In genomic region chr6:23491804-23492203, GRCm38 (mm10) we compare ENCODE assay signal across 8 mouse cellular contexts.
A peak's percentile ranks its signal among the peaks of the same experiment; 100 is the strongest.
DNase-seq lines count a peak whose midpoint lies in the region; ATAC-seq and TF ChIP-seq lines count a peak whose summit lies in the region.

No protein-coding gene starts in this region.

- H3K27me3 ChIP-seq in kidney, adult 2 months (replicated peaks; ENCODE audit: control insufficient read depth, insufficient read depth, low read length) = no peaks in the 10 kb centered on the region
- H3K27me3 ChIP-seq in forebrain, embryonic 14.5 days (replicated peaks; ENCODE audit: control insufficient read depth, insufficient read depth, low read length) = no peaks in the 10 kb centered on the region

- no peak for TF ChIP-seq POLR2A in kidney, adult 2 months (IDR thresholded peaks at IDR 0.05; ENCODE audit: low read depth, low read length)

- DNase-seq in kidney, adult 2 months = peak; percentile 23
- DNase-seq in kidney, adult 11 months = no peak
- peak; percentile 91 for DNase-seq in brain, adult 2 months (ENCODE audit: low read depth, low spot score)
- peak; percentile 80 for DNase-seq in forebrain, embryonic 14.5 days (ENCODE audit: low spot score)
- peak; percentile 4 to 35 for DNase-seq in left cerebral cortex, adult 9 months (ENCODE audit: low spot score in 2 of 2)
- DNase-seq in retina, postnatal 1 day = peak; percentile 70
- no peak for DNase-seq in urinary bladder, postnatal 14 days (ENCODE audit: low spot score)
- no peak for DNase-seq in urinary bladder, postnatal 4 days (ENCODE audit: low spot score in 2 of 2)

- TF ChIP-seq CTCF in kidney, adult 2 months (conservative IDR thresholded peaks at IDR 0.05; ENCODE audit: insufficient read depth, insufficient read length, low read depth, low read length) = peak; percentile 30; the same call in 1 of the 2 replicates

- no peak overlapping the region for H3K27ac ChIP-seq in kidney, adult 2 months (ENCODE audit: insufficient read depth, low read depth, low read length)
- H3K27ac ChIP-seq in forebrain, embryonic 14.5 days (ENCODE audit: low read depth, low read length) = no peak overlapping the region

- no peak overlapping the region for H3K9ac ChIP-seq in forebrain, embryonic 14.5 days (ENCODE audit: low read length)

- H3K4me3 ChIP-seq in kidney, adult 2 months (ENCODE audit: insufficient read depth, low read depth, low read length) = no peak overlapping the region
- H3K4me3 ChIP-seq in forebrain, embryonic 14.5 days (ENCODE audit: low read depth, low read length) = no peak overlapping the region

- no peak overlapping the region for H3K4me2 ChIP-seq in forebrain, embryonic 14.5 days (ENCODE audit: low read length)

- H3K9me3 ChIP-seq in forebrain, embryonic 14.5 days (replicated peaks; ENCODE audit: control insufficient read depth, low read length) = no peaks in the 10 kb centered on the region

- WGBS in kidney, adult 2 months = 23% methylated on average over 7 of the region's 7 CpGs
- WGBS in forebrain, embryonic 14.5 days = 23% methylated on average over 7 of the region's 7 CpGs

- no peaks in the 10 kb centered on the region for H3K36me3 ChIP-seq in kidney, adult 2 months (ENCODE audit: control insufficient read depth, insufficient read depth, low read length)
- no peaks in the 10 kb centered on the region for H3K36me3 ChIP-seq in forebrain, embryonic 14.5 days (ENCODE audit: control insufficient read depth, insufficient read depth, low read length)

- peak; percentile 88 for ATAC-seq in forebrain, embryonic 14.5 days

- no peaks in the 10 kb centered on the region for H3K4me1 ChIP-seq in kidney, adult 2 months (ENCODE audit: control insufficient read depth, insufficient read depth, low read length)
- no peaks in the 10 kb centered on the region for H3K4me1 ChIP-seq in forebrain, embryonic 14.5 days (ENCODE audit: control insufficient read depth, insufficient read depth, low read length)

Comparison
In these comparisons a context has a peak if more than half of its experiments do, and no peak if none do; other contexts are left out.
1. DNase-seq: peak in kidney, adult 2 months (single experiment), brain, adult 2 months (single experiment), forebrain, embryonic 14.5 days (single experiment), left cerebral cortex, adult 9 months (2 of 2) and retina, postnatal 1 day (single experiment); none in kidney, adult 11 months (single experiment), urinary bladder, postnatal 14 days (single experiment) and urinary bladder, postnatal 4 days (0 of 2).